Mouse (Mus musculus): ENCODE measurements around the gene 4930444G20Rik.

DNA sequence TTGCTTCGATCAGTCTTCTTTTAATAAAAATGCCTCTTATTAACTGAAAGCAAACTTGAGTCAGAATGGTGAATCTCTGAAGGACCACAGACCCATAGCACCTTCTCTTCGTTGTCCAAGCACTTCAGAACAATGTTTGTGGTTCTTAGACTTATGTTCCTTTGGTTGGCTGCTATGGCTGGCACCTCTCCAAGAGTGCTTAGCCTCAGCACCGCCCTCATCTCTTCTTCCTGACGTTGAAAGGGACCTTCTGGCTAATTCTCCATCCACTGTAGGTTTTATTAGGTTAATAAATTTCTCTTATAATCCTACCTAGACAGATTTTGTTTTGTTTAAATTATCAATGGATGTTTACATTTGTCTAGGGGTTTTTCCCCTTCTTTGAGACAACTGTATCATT lies 2.7 kb upstream of the 4930444G20Rik start:
- TF ChIP-seq CTCF (conservative IDR thresholded peaks at IDR 0.05; ENCODE audit: low read length): no peak
- TF ChIP-seq NANOG (IDR thresholded peaks at IDR 0.05; ENCODE audit: borderline replicate concordance, low read length): no peak

Measured in E14TG2a.4 (cell line).